Mouse (Mus musculus) kidney, adult 2 months (tissue): Measurements from ENCODE around the gene Abr. TPM values are rescaled to one million over a fixed set of nuclear protein-coding genes. Genes with fewer than 3 reads are reported as not detected.
A peak's percentile ranks its signal among the peaks of the same experiment; 100 is the strongest.

Source experiments
- DNase-seq: peaks from one replicate; pipeline ENCODE4 v3.0.0; 2021
- H3K27ac ChIP-seq: fragments of 200-500 bp; 2 replicates; pipeline ENCODE4 v1.5.1; 2012; ENCODE audit warnings: low read depth, low read length, control low read depth, inconsistent platforms; ENCODE audit not compliant: insufficient read depth
- H3K27me3 ChIP-seq: fragments of 200-500 bp; replicated peaks from 2 replicates; pipeline ENCODE4 v1.6.1; 2012; ENCODE audit warnings: mild to moderate bottlenecking, moderate library complexity, low read length, inconsistent platforms; ENCODE audit not compliant: control insufficient read depth, insufficient read depth
- H3K36me3 ChIP-seq: fragments of 200-500 bp; 2 replicates; pipeline ENCODE4 v1.6.1; 2012; ENCODE audit warnings: mild to moderate bottlenecking, moderate library complexity, low read length, inconsistent platforms; ENCODE audit not compliant: control insufficient read depth, insufficient read depth
- H3K4me1 ChIP-seq: fragments of 200-500 bp; 2 replicates; pipeline ENCODE4 v1.6.1; 2011; ENCODE audit warnings: low read length; ENCODE audit not compliant: control insufficient read depth, insufficient read depth
- H3K4me3 ChIP-seq: fragments of 200-500 bp; 2 replicates; pipeline ENCODE4 v1.5.1; 2011; ENCODE audit warnings: mild to moderate bottlenecking, low read depth, low read length, control low read depth; ENCODE audit not compliant: insufficient read depth
- CTCF ChIP-seq: fragments of 200-500 bp; conservative IDR thresholded peaks from 2 replicates; pipeline ENCODE4 v1.5.1; 2011; ENCODE audit warnings: low read depth, mild to moderate bottlenecking, control low read depth, low read length, moderate library complexity, mixed read lengths; ENCODE audit not compliant: insufficient read depth, insufficient read length
- POLR2A ChIP-seq: fragments of 200-500 bp; IDR thresholded peaks from one replicate; pipeline ENCODE4 v1.6.1; 2011; ENCODE audit warnings: low read depth, low read length, control low read depth
- WGBS: fragments of 180-500 bp; shearing (Covaris S2); methylation state at CpG from one replicate; pipeline ENCODE4 v1.1.7; 2018; 5-methylcytosine and 5-hydroxymethylcytosine counted together
- polyA plus RNA-seq: library from polyadenylated mRNA; depleted of rRNA; stranded (reverse); fragments of >200 nt; gene quantifications from 2 replicates; pipeline ENCODE4 v1.2.3, GENCODE M21; 2012; rRNA removed

Gene Abr
- 33.2 and 40.8 TPM in 2 replicates for polyA plus RNA-seq

GRCm38 (mm10) chr11:76622152-76622565 is at the start of gene Abr:
Abr (minus strand) TSS chr11:76622314.
- peak within 1 kb of the TSS; percentile 66 for H3K4me3 ChIP-seq
- H3K27ac ChIP-seq: no peak within 1 kb of the TSS
- peak; percentile 37 for DNase-seq
- H3K27me3 ChIP-seq: no peaks in the 10 kb centered on the region
- TF ChIP-seq POLR2A: no peak
- TF ChIP-seq CTCF: no peak
- no peaks in the 10 kb centered on the region for H3K4me1 ChIP-seq
- no peaks in the 10 kb centered on the region for H3K36me3 ChIP-seq
- WGBS: under 1% methylated on average over 31 of the region's 31 CpGs

- Histone ChIP-seq H3K27ac (no peak overlapping the region), H3K4me3 (no peak overlapping the region), H3K27me3 (peaks cover 1% of the 10 kb centered on the region), H3K4me1 (no peaks in the 10 kb centered on the region), H3K36me3 (no peaks in the 10 kb centered on the region)
- TF ChIP-seq POLR2A (no peak), CTCF (no peak)
- DNase-seq: no peak
- WGBS: 52% methylated on average over 4 of the region's 4 CpGs
These were observed 45.7 kb upstream of the Abr start for GRCm38 (mm10) chr11:76667807-76668206.

GRCm38 (mm10) chr11:76666002-76666649 is 44.0 kb upstream of the Abr start:
- H3K36me3 ChIP-seq: no peaks in the 10 kb centered on the region
- DNase-seq: peak; percentile 17
- TF ChIP-seq CTCF (no peak), POLR2A (no peak)
- H3K27me3 ChIP-seq: peaks cover 1% of the 10 kb centered on the region; the same call in 1 of the 2 replicates
- WGBS: 12% methylated on average over 35 of the region's 35 CpGs
- H3K4me3 ChIP-seq: no peak overlapping the region
- no peak overlapping the region for H3K27ac ChIP-seq
- no peaks in the 10 kb centered on the region for H3K4me1 ChIP-seq

GRCm38 (mm10) chr11:76661790-76662468 is 39.8 kb upstream of the Abr start:
- no peak for DNase-seq
- Histone ChIP-seq H3K27me3 (peaks cover 1% of the 10 kb centered on the region; the same call in 1 of the 2 replicates), H3K27ac (no peak overlapping the region), H3K36me3 (no peaks in the 10 kb centered on the region), H3K4me3 (no peak overlapping the region), H3K4me1 (no peaks in the 10 kb centered on the region)
- no peak for TF ChIP-seq CTCF
- no peak for TF ChIP-seq POLR2A
- WGBS: 67% methylated on average over 7 of the region's 7 CpGs

- 56% methylated on average over 14 of the region's 14 CpGs for WGBS
- no peak overlapping the region for H3K27ac ChIP-seq
These were observed 37.2 kb upstream of the Abr start for GRCm38 (mm10) chr11:76659138-76659930.

GRCm38 (mm10) chr11:76657450-76657970 is 35.4 kb upstream of the Abr start:
- WGBS: 65% methylated on average over 4 of the region's 4 CpGs
- TF ChIP-seq POLR2A (no peak), CTCF (no peak)
- Histone ChIP-seq H3K4me3 (no peak overlapping the region), H3K27ac (no peak overlapping the region), H3K4me1 (no peaks in the 10 kb centered on the region; the same call in 1 of the 2 replicates), H3K36me3 (no peaks in the 10 kb centered on the region), H3K27me3 (no peaks in the 10 kb centered on the region)
- DNase-seq: no peak

More at GRCm38 (mm10) chr11:76659138-76659930, 37.2 kb upstream of the Abr start:
- H3K4me3 ChIP-seq: no peak overlapping the region
- no peaks in the 10 kb centered on the region for H3K27me3 ChIP-seq
- H3K4me1 ChIP-seq: no peaks in the 10 kb centered on the region; the same call in 1 of the 2 replicates
- no peaks in the 10 kb centered on the region for H3K36me3 ChIP-seq
- TF ChIP-seq POLR2A (no peak), CTCF (no peak)
- no peak for DNase-seq

- no peak overlapping the region for H3K4me3 ChIP-seq
- H3K27ac ChIP-seq: no peak overlapping the region
- WGBS: 3% methylated on average over 10 of the region's 10 CpGs
- DNase-seq: peak; percentile 62
- H3K36me3 ChIP-seq: no peaks in the 10 kb centered on the region
- no peaks in the 10 kb centered on the region for H3K27me3 ChIP-seq
- no peaks in the 10 kb centered on the region; the same call in 1 of the 2 replicates for H3K4me1 ChIP-seq
- TF ChIP-seq POLR2A: no peak
- 0 out of 2 replicates have a peak, but pooled peaks have one; percentile 7 for TF ChIP-seq CTCF
These were observed 33.0 kb upstream of the Abr start for GRCm38 (mm10) chr11:76655106-76655505.
